Mouse (Mus musculus) small intestine, adult 2 months (tissue): ENCODE data around the gene Ptch2.

Experiments
- CTCF ChIP-seq: fragments of 200-500 bp; IDR thresholded peaks from 2 replicates; pipeline ENCODE4 v1.5.1; 2012; ENCODE audit warnings: low read depth, mild to moderate bottlenecking, control low read depth, inconsistent platforms, low read length, moderate library complexity, mixed read lengths; ENCODE audit not compliant: insufficient replicate concordance, insufficient read length; ENCODE audit errors: extremely low read depth
- POLR2A ChIP-seq: fragments of 200-500 bp; IDR thresholded peaks from 2 replicates; pipeline ENCODE4 v1.6.1; 2012; ENCODE audit warnings: low read depth, mild to moderate bottlenecking, control low read depth, inconsistent platforms, low read length, moderate library complexity

DNA sequence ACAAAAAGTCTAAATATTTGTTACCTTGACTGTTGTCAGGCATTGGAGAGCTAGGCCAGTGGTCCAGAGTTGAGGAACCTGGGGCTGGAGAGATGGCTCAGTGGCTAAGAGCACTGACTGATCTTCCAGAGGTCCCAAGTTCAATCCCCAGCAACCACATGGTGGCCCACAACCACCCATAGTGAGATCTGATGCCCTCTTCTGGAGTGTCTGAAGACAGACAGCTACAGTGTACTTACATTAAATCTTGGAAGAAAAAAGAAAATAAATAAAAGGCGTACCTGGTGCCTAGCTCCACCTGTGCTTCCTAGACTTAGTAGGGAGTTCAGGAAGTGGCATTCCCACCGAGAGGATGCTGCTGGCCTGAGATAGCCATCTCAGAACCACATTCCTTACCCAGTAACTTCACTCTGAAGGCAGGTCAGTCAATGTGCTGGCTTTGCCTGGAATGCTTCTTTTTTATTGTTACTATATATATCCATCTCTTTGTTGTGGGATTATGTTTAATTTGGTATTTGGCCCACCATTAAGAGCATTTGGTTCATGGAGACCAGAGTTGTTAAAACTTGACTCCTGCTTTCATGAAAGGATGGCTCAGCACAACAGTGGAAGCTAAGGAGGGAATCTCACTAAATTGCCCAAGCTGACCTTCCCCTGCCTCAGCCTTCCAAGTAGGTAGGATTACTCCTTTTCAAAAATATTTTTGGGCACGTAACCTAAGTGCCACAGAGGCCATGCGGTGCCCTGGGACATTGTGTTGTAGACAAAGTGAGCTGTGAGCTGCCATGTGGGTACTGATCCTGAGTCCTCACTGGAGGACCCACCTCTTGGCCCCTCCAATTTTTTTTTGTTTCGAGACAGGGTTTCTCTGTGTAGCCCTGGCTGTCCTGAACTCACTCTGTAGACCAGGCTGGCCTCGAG is 53.7 kb downstream of the Ptch2 start:
- TF ChIP-seq CTCF (no peak), POLR2A (no peak)
